Mouse (Mus musculus): Measurements from ENCODE around the gene Sgk1.

DNA sequence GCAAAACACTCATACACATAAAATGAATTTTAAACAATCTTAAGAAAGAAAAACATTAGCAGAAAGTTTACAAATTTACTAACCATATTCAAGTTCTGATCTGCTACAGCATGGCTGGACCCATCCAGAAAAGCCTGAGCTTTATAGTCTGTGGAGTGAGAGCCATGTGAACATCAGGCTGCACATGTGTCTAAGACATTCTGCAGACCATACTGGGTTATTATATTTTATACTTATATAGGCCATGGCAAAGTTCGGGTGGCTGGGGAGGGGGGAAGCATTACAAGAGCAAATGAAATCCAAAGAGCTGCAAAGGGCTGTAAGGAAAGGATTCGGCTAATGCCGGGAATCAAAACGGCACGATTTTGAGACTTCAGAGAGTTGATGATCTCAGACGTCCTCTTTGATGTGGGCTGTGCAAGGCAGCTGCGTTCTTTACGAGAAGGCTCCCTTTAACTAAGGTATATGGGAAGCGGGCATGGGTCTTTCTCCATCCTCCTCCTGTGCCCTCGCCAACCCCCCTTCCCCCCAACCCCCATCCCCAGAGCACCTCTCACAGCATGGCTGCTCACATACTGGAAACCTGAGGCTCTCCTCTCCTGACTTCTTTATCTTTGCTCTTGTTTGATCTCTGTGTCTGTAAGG, 29.4 kb downstream of the Sgk1 start:
- TF ChIP-seq CTCF (IDR thresholded peaks at IDR 0.05; ENCODE audit: extremely low read depth, insufficient read depth, low read length) (no peak), POLR2A (IDR thresholded peaks at IDR 0.05; ENCODE audit: extremely low read depth, insufficient read depth, low read length) (no peak)

All from cortical plate, adult 2 months (tissue).